Mouse (Mus musculus): ENCODE results near the gene Cbwd1. TPM values are rescaled to one million over a fixed set of nuclear protein-coding genes. Genes with fewer than 3 reads are reported as not detected.

The Cbwd1 gene
- polyA plus RNA-seq, 1 experiment from 2014 or later, result 20.7 TPM

GRCm38 (mm10) chr19:24966203-24966602, 4.8 kb upstream of the Cbwd1 start:
- Histone ChIP-seq H3K9me3 (ENCODE audit: control insufficient read depth, low read length) (no peaks in the 10 kb centered on the region), H3K36me3 (ENCODE audit: control insufficient read depth, insufficient read depth, low read length) (no peaks in the 10 kb centered on the region), H3K4me1 (ENCODE audit: control insufficient read depth, insufficient read depth, low read length) (no peaks in the 10 kb centered on the region), H3K27me3 (ENCODE audit: control insufficient read depth, insufficient read depth, low read length) (no peaks in the 10 kb centered on the region), H3K4me3 (ENCODE audit: low read depth, low read length) (no peak overlapping the region), H3K4me2 (ENCODE audit: low read depth) (no peak overlapping the region), H3K9ac (ENCODE audit: low read length) (no peak overlapping the region), H3K27ac (ENCODE audit: low read depth, low read length) (no peak overlapping the region)
- no peak for DNase-seq (ENCODE audit: low spot score)
- WGBS, result 81% methylated on average over 2 of the region's 2 CpGs
- no peak for ATAC-seq (ENCODE audit: insufficient read depth, low FRiP score, low TSS enrichment)

- Histone ChIP-seq H3K9ac (ENCODE audit: low read length) (no peak overlapping the region), H3K27ac (ENCODE audit: low read depth, low read length) (no peak overlapping the region), H3K9me3 (ENCODE audit: control insufficient read depth, low read length) (no peaks in the 10 kb centered on the region), H3K36me3 (ENCODE audit: control insufficient read depth, insufficient read depth, low read length) (peaks cover 3% of the 10 kb centered on the region; the same call in 1 of the 2 replicates), H3K27me3 (ENCODE audit: control insufficient read depth, insufficient read depth, low read length) (no peaks in the 10 kb centered on the region), H3K4me2 (ENCODE audit: low read depth) (no peak overlapping the region), H3K4me1 (ENCODE audit: control insufficient read depth, insufficient read depth, low read length) (no peaks in the 10 kb centered on the region), H3K4me3 (ENCODE audit: low read depth, low read length) (no peak overlapping the region)
- ATAC-seq (ENCODE audit: insufficient read depth, low FRiP score, low TSS enrichment) (no peak), DNase-seq (ENCODE audit: low spot score) (no peak)
- WGBS, result 39% methylated on average over 3 of the region's 3 CpGs
Measured at GRCm38 (mm10) chr19:24958531-24958930, 2.9 kb downstream of the Cbwd1 start.

- H3K4me1 ChIP-seq (ENCODE audit: control insufficient read depth, insufficient read depth, low read length), result no peaks in the 10 kb centered on the region
- ATAC-seq (ENCODE audit: insufficient read depth, low FRiP score, low TSS enrichment) (no peak), DNase-seq (ENCODE audit: low spot score) (no peak)
- no peaks in the 10 kb centered on the region for H3K27me3 ChIP-seq (ENCODE audit: control insufficient read depth, insufficient read depth, low read length)
- H3K4me2 ChIP-seq (ENCODE audit: low read depth), result no peak overlapping the region
- H3K9me3 ChIP-seq (ENCODE audit: control insufficient read depth, low read length), result no peaks in the 10 kb centered on the region
- H3K36me3 ChIP-seq (ENCODE audit: control insufficient read depth, insufficient read depth, low read length), result no peaks in the 10 kb centered on the region
- H3K27ac ChIP-seq (ENCODE audit: low read depth, low read length), result no peak overlapping the region
- H3K9ac ChIP-seq (ENCODE audit: low read length), result no peak overlapping the region
- H3K4me3 ChIP-seq (ENCODE audit: low read depth, low read length), result no peak overlapping the region
Measured at GRCm38 (mm10) chr19:24945521-24946262, 15.7 kb downstream of the Cbwd1 start.

- ATAC-seq (ENCODE audit: insufficient read depth, low FRiP score, low TSS enrichment) (no peak), DNase-seq (ENCODE audit: low spot score) (no peak)
- no peak overlapping the region for H3K9ac ChIP-seq (ENCODE audit: low read length)
- no peaks in the 10 kb centered on the region for H3K4me1 ChIP-seq (ENCODE audit: control insufficient read depth, insufficient read depth, low read length)
- H3K4me3 ChIP-seq (ENCODE audit: low read depth, low read length), result no peak overlapping the region
- no peaks in the 10 kb centered on the region for H3K27me3 ChIP-seq (ENCODE audit: control insufficient read depth, insufficient read depth, low read length)
- no peaks in the 10 kb centered on the region for H3K9me3 ChIP-seq (ENCODE audit: control insufficient read depth, low read length)
- no peak overlapping the region for H3K27ac ChIP-seq (ENCODE audit: low read depth, low read length)
- WGBS, result 87% methylated on average over 1 of the region's 1 CpGs
- no peaks in the 10 kb centered on the region for H3K36me3 ChIP-seq (ENCODE audit: control insufficient read depth, insufficient read depth, low read length)
- H3K4me2 ChIP-seq (ENCODE audit: low read depth), result no peak overlapping the region
Measured at GRCm38 (mm10) chr19:24937084-24937483, 24.3 kb downstream of the Cbwd1 start.

GRCm38 (mm10) chr19:24929041-24929440, 32.4 kb downstream of the Cbwd1 start:
- Histone ChIP-seq H3K4me2 (ENCODE audit: low read depth) (no peak overlapping the region), H3K9ac (ENCODE audit: low read length) (no peak overlapping the region), H3K36me3 (ENCODE audit: control insufficient read depth, insufficient read depth, low read length) (no peaks in the 10 kb centered on the region), H3K4me1 (ENCODE audit: control insufficient read depth, insufficient read depth, low read length) (no peaks in the 10 kb centered on the region), H3K27ac (ENCODE audit: low read depth, low read length) (no peak overlapping the region), H3K9me3 (ENCODE audit: control insufficient read depth, low read length) (no peaks in the 10 kb centered on the region), H3K4me3 (ENCODE audit: low read depth, low read length) (no peak overlapping the region), H3K27me3 (ENCODE audit: control insufficient read depth, insufficient read depth, low read length) (no peaks in the 10 kb centered on the region)
- DNase-seq (ENCODE audit: low spot score), result no peak
- WGBS, result 38% methylated on average over 1 of the region's 1 CpGs
- no peak for ATAC-seq (ENCODE audit: insufficient read depth, low FRiP score, low TSS enrichment)

- H3K4me1 ChIP-seq (ENCODE audit: control insufficient read depth, insufficient read depth, low read length), result no peaks in the 10 kb centered on the region
- H3K4me2 ChIP-seq (ENCODE audit: low read depth), result no peak overlapping the region
- H3K9ac ChIP-seq (ENCODE audit: low read length), result no peak overlapping the region
- H3K4me3 ChIP-seq (ENCODE audit: low read depth, low read length), result no peak overlapping the region
- no peaks in the 10 kb centered on the region for H3K27me3 ChIP-seq (ENCODE audit: control insufficient read depth, insufficient read depth, low read length)
- WGBS, result 93% methylated on average over 5 of the region's 5 CpGs
- no peak overlapping the region for H3K27ac ChIP-seq (ENCODE audit: low read depth, low read length)
- DNase-seq (ENCODE audit: low spot score) (no peak), ATAC-seq (ENCODE audit: insufficient read depth, low FRiP score, low TSS enrichment) (no peak)
- no peaks in the 10 kb centered on the region for H3K9me3 ChIP-seq (ENCODE audit: control insufficient read depth, low read length)
- peaks cover 2% of the 10 kb centered on the region; the same call in 1 of the 2 replicates for H3K36me3 ChIP-seq (ENCODE audit: control insufficient read depth, insufficient read depth, low read length)
Measured at GRCm38 (mm10) chr19:24920866-24921265, 40.5 kb downstream of the Cbwd1 start.

GRCm38 (mm10) chr19:24908385-24909155, 52.8 kb downstream of the Cbwd1 start:
- WGBS, result 90% methylated on average over 3 of the region's 3 CpGs
- no peak for DNase-seq (ENCODE audit: low spot score)

GRCm38 (mm10) chr19:24907655-24908054, 53.8 kb downstream of the Cbwd1 start:
- ATAC-seq (ENCODE audit: insufficient read depth, low FRiP score, low TSS enrichment) (no peak), DNase-seq (ENCODE audit: low spot score) (no peak)
- Histone ChIP-seq H3K9me3 (ENCODE audit: control insufficient read depth, low read length) (no peaks in the 10 kb centered on the region), H3K4me1 (ENCODE audit: control insufficient read depth, insufficient read depth, low read length) (no peaks in the 10 kb centered on the region), H3K9ac (ENCODE audit: low read length) (no peak overlapping the region), H3K27ac (ENCODE audit: low read depth, low read length) (no peak overlapping the region), H3K36me3 (ENCODE audit: control insufficient read depth, insufficient read depth, low read length) (no peaks in the 10 kb centered on the region), H3K4me2 (ENCODE audit: low read depth) (no peak overlapping the region), H3K27me3 (ENCODE audit: control insufficient read depth, insufficient read depth, low read length) (peaks cover 7% of the 10 kb centered on the region), H3K4me3 (ENCODE audit: low read depth, low read length) (no peak overlapping the region)
- 90% methylated on average over 4 of the region's 6 CpGs for WGBS

More at GRCm38 (mm10) chr19:24908385-24909155, 52.8 kb downstream of the Cbwd1 start:
- H3K9me3 ChIP-seq (ENCODE audit: control insufficient read depth, low read length), result no peaks in the 10 kb centered on the region
- no peak for ATAC-seq (ENCODE audit: insufficient read depth, low FRiP score, low TSS enrichment)
- no peaks in the 10 kb centered on the region for H3K36me3 ChIP-seq (ENCODE audit: control insufficient read depth, insufficient read depth, low read length)
- H3K4me2 ChIP-seq (ENCODE audit: low read depth), result no peak overlapping the region
- H3K9ac ChIP-seq (ENCODE audit: low read length), result no peak overlapping the region
- H3K4me1 ChIP-seq (ENCODE audit: control insufficient read depth, insufficient read depth, low read length), result no peaks in the 10 kb centered on the region
- H3K4me3 ChIP-seq (ENCODE audit: low read depth, low read length), result no peak overlapping the region
- no peaks in the 10 kb centered on the region for H3K27me3 ChIP-seq (ENCODE audit: control insufficient read depth, insufficient read depth, low read length)
- no peak overlapping the region for H3K27ac ChIP-seq (ENCODE audit: low read depth, low read length)

GRCm38 (mm10) chr19:24902821-24903220, 58.6 kb downstream of the Cbwd1 start:
- Histone ChIP-seq H3K4me3 (ENCODE audit: low read depth, low read length) (no peak overlapping the region), H3K27ac (ENCODE audit: low read depth, low read length) (no peak overlapping the region), H3K4me2 (ENCODE audit: low read depth) (no peak overlapping the region), H3K9ac (ENCODE audit: low read length) (no peak overlapping the region), H3K27me3 (ENCODE audit: control insufficient read depth, insufficient read depth, low read length) (peaks cover 52% of the 10 kb centered on the region), H3K9me3 (ENCODE audit: control insufficient read depth, low read length) (no peaks in the 10 kb centered on the region), H3K36me3 (ENCODE audit: control insufficient read depth, insufficient read depth, low read length) (no peaks in the 10 kb centered on the region), H3K4me1 (ENCODE audit: control insufficient read depth, insufficient read depth, low read length) (peaks cover 8% of the 10 kb centered on the region)
- 53% methylated on average over 2 of the region's 2 CpGs for WGBS
- ATAC-seq (ENCODE audit: insufficient read depth, low FRiP score, low TSS enrichment), result no peak
- no peak for DNase-seq (ENCODE audit: low spot score)
